Mouse (Mus musculus): Measurements from ENCODE around the gene Dpp4.

DNA sequence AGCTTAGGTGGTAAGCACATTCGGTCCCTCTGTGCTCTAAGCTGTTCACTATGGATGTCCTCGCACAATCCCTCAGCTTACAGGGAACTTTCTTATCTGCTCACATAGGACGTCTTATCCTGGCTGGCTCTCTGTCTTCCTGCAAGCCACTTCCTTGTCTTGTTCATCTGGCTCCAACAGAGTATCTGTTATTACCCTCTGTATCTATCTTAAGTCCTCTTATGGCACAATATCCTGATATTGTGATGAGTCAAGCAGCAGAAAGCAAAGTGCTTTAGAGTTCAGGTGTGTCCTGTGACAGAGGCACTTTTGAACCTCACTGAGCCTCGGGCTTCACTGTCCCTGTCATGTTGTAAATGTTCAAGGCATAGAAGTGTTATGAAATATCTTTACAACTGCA lies 48.4 kb downstream of the Dpp4 start:
- no peak for TF ChIP-seq CTCF (IDR thresholded peaks at IDR 0.05; ENCODE audit: borderline replicate concordance, control insufficient read depth, extremely low read depth, insufficient read depth, low read length, poor library complexity)
- no peak for TF ChIP-seq POLR2A (IDR thresholded peaks at IDR 0.05; ENCODE audit: control insufficient read depth, extremely low read depth, insufficient read depth, low read length, poor library complexity)

All from thymus, adult 2 months (tissue).